Mouse (Mus musculus): ENCODE data around the gene Vav3. TPM values are rescaled to one million over a fixed set of nuclear protein-coding genes. Genes with fewer than 3 reads are reported as not detected.
"Not testable (repeated sequence)": the region's sequence is repeated elsewhere in the genome, so short reads cannot be mapped to it uniquely, and the experiment has no call there.

Gene Vav3
- total RNA-seq, 2 experiments from 2014 or later, result 13.0 to 16.5 TPM

DNA sequence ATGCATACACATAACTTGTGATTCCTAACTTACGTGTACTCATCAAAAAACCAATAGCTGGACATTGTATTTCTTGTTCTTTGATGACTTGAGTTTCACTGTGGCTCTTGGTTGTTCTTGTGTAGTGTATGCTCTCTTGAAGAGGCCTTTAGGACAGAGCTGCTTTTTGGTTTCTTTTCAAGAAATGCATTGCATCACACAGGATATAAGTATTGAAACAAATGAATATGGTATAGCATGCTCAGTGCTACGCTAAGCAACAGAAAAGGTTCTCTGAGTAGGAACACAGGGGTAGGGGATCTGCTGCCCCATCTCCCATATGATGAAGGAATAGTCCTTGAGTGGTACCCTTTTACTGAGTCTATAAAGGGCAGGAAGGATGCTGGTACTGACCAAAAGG is 98.1 kb downstream of the Vav3 start:
- DNase-seq (ENCODE audit: low spot score in 2 of 2), result no peak

DNA sequence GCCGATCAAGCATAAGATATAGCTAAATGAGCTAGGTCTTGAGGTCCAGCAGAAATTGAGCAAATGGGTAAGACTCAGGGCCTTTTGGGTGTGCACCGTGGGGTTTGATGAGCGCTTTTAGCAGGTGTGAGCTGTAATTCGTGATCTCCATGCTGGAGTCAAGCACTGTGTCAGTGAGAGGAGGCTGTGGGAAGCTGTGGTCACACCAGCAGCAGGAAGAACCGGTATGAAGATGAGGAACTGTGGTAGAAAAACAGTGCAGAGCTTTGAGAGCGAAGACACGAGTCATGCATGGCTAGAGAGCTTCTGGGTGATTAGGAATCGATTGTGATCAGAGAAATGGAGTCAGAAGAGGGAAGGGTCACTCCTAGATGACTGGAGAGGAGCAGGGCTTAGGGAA is 98.8 kb downstream of the Vav3 start:
- DNase-seq (ENCODE audit: low spot score in 2 of 2), result no peak

DNA sequence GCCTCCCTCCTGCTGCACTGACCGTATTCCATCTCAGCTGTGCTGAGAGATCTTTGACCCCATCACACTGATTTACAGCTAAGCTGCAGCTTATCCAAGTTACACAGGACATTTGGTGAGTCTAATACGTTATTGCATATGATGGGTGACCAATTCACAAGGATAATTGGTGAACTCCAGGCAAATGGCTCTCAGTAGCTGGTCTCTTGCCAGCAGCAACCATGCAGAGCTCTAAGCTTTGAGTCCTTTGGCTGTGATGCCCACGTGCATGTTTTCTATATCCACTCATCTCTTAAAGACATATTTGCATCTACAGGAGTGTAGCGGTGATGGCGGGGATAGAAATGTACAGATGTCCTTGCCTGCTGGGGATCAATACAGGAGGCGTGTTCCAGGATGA is 99.5 kb downstream of the Vav3 start:
- no peak for DNase-seq (ENCODE audit: low spot score in 2 of 2)

DNA sequence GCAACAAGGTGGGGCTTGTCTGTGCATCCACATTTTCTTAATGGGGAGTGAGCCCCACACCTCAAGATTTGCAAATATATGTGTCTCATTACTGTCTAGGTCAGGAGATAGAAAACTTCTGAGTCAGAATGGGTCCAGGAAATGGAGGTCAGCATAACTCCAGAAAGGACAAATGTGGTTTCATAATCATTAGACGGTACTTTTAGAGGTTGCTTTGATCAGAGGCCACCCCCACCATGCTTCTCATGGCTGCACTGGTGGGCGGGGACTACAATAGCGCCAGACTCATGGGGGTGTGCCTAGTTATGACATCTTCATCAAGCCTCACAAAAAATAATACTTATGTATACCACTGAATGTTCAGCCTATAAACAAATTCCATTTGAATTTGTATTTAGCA is 103.6 kb downstream of the Vav3 start:
- no peak for DNase-seq (ENCODE audit: low spot score in 2 of 2)

DNA sequence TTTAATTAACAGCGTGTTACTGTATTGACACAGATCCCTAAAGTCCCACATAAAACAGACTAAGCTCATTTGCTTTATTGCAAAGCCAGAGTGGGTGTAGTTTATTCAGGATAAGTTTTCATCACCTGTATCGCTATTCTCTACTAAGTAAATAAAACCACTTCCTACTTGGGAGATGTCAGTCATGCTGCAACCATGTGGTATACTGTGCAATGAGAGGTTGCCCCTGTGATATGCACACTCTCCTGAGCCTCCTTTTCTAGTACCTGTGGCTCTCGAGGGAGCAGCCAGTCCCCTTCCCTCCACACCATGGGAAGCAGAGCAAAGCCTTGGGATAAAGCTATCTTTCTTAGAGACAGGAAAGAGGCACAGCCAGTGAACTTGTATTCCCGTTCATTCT is 106.5 kb downstream of the Vav3 start:
- DNase-seq (ENCODE audit: low spot score in 2 of 2), result no peak

DNA sequence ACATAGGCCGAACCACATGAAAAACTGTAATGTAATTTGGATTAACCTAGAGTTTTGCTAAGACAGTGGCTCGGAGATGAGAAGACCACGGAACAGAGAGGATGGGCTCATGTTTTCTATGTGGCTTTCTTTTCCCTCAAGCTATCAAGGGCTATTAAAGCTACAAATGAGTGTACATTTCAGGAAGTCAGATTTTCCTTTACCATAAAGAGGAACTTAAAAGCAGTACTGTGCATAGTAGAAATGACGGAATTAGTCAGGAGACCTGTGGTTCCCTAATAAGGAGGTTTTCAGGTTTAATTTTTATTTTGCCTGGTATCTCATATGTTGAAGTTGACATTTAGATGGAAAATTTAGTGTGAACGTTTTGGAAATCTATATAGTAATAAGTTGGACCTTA is 107.8 kb downstream of the Vav3 start:
- not testable (repeated sequence) for DNase-seq (ENCODE audit: low spot score in 2 of 2)

DNA sequence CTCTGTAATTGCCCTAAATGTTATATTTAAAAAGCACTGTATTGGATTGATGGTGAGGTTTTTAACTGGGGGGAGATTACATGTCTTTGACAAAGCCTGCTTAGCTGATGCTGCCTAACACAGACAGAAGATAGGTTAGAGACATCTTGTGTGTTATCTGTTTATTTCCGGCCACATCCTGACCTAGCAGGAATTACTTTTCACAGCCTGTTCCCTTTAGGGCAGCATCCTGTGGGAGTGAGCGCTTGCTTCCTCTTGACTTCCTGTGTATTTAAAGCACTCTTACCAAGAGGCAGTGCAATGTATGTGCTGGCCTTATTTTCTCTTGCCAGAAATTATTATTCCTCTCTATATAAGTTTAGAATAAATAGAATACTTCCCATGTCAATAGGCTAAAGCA is 111.5 kb downstream of the Vav3 start:
- no peak for DNase-seq (ENCODE audit: low spot score in 2 of 2)

DNA sequence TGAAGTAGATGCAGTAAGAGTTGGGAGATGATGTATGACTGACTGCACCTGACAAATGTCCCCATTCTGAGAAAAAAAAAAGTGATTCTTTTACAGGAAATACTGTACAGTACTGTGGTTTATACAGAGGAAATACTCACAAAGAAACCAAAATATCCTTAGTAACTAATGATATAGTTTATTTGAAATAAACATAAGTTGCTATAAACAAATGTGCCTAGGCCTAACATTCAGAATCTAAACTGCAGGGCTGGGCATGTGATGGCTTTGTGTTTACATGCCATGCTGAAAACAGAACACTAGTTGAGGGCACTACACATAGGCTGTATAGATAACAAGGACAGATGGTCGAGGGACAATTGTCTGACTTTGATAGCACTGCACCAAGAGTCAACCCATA is 114.2 kb downstream of the Vav3 start:
- DNase-seq (ENCODE audit: low spot score in 2 of 2), result no peak

DNA sequence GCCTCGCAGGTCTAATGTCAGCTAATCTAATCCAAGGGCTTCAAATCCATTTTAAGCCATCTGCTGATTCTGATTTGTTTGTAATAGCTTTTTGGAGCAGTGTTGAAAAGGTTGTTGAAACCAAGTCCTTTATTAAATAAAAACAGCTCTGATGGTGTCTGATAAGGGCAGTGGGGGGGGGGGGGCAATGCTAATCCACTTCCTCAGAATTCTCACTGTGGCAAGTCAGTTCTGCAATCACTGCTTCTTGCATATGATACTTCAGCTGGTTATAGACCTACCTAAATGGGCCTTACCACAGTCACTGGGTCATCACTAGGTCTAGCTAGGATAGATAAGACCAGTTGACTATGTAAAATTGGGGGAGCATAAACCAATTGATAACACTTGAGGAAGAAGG is 115.9 kb downstream of the Vav3 start:
- no peak for DNase-seq (ENCODE audit: low spot score in 2 of 2)

DNA sequence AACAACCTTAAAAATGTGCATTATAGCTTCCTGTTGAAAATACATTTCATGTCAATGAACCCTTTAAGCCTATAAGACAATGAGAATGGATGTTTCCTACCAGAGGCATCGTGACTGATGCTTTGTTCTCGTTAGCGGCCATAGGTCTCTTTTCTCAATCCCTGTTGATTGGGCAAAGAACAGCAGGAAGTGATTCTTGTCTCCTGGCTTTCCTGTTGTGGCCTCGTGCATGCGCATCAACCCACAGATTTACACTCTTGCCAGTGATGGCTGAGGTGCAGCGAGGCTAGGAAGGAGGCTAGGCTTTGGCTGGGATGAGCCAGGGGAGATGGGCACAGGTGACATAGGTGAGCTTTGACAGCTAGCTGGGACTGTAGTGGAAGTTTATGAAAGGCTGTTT is 123.2 kb downstream of the Vav3 start:
- DNase-seq (ENCODE audit: low spot score in 2 of 2), result no peak

DNA sequence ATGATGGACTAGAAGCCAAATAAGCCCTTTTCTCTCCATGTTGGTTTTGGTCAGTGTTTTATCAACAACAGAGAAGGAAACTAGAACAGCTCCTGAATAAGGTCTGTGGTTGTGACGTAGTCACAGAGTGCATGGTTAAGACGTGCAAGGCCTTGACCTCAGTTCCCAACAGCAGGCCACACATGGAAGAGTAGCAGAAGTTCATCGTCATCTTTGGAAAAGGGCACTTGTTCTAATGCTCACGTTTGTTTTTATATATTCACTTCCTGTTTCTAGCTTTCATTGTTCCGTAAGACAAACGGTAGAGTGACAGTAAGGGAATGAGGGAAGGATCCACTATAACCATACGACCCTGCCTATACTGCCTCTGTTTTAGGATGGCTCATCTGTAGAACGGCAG is 124.1 kb downstream of the Vav3 start:
- no peak for DNase-seq (ENCODE audit: low spot score in 2 of 2)

DNA sequence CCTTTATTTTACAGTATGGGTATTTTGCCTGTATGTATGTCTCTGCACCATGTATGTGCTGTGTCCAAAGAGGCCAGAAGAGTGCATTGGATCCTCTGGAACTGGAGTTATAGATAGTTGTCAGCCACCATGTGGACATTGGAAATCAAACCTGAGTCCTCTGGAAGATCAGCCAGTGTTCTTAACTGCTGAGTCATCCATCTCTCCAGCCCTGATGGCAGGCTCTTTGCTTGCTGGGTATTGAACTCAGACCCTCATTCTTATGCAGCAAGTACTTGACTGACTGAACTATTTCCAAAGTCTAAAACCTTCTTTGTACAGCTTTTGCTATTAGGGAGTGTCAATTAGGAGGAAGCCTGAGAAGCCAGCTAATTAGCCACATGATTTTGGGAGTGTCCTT is 126.1 kb downstream of the Vav3 start:
- DNase-seq (ENCODE audit: low spot score in 2 of 2), result no peak

DNA sequence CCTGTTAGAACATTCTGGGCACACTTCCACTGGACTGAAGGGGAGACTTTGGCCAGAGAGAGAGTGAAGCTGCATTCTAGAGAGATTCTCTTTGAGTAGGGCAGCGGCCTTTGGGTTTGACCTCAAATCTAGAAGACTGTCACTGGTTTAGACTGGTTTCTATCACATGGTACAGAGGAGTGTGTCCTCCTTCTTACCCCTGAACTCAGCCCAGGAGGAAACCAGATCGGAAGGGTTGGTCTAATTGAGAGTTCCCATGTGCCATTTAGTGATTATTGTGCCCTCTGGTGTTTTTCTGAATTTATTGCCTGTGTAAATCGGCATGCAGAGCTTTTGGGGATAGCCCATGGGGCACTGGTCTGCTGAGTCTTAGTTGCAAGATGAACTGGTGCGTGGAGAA is 126.8 kb downstream of the Vav3 start:
- DNase-seq (ENCODE audit: low spot score in 2 of 2), result no peak

DNA sequence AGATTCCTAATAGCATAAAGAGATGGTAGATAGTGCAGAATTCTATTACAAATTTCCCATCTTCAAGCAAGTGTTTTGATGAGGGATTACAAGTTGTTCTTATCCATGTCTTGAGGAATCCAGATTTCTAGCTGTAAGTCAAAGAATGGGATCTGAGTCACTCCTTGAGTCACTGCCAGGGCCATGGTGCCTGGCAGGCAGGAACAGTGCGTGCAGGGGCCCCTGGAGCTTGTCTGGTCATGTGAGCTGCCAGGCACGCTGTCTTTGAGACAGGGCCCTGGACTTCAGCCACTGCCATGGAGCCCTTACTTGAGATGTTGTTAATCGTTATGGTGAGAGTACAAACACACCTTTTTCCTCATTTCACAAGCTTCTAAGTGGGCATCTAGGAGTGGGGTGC is 129.0 kb downstream of the Vav3 start:
- peak; percentile 30 to 59 for DNase-seq (ENCODE audit: low spot score in 2 of 2)

DNA sequence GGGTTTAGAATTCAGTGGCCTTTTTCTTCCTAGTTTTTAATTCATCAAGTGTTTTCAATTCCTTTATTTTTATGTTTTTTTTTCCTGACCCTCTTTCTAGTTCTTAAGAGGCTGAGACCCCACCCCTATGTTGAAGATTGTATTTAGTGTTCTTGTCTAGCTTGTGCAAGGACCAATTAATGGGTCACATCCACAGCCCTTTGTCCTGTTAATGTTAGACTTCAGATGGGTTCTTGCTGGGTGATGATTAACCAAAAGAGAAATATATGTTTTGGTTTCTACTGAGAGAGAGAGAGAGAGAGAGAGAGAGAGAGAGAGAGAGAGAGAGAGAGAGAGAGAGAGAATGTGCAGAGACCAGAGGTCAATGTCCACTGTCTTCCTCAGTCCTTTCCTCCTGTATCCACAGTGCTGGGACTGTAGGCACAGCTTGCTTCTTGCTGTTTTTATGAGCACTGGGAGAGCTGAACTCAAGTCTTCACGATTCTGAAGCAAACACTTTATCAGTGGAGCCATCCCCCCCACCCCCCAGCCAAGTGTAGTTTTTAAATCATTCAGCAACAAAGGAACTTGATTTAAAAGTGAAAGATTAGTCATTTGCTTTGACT is 130.3 kb downstream of the Vav3 start:
- DNase-seq (ENCODE audit: low spot score in 2 of 2), result no peak

DNA sequence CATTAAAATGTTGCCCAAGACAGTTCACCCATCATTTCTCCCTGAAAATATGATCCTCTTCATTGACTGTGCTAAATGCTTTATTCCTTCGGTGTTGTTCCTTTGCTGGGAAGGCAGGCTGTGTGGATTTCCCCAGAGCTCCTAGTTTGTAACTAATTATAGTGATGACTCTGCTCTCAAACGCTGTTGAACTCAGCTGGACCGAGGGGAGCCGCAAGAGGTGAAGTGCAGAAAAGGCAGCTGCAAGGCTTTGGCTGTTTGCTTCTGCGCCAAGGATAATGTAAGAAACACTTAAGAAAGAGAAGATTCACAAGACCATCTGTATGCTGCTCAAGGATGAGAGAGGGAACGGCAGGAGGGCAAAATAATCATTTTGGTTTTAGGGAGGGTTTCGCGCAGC is 136.1 kb downstream of the Vav3 start:
- no peak for DNase-seq (ENCODE audit: low spot score in 2 of 2)

DNA sequence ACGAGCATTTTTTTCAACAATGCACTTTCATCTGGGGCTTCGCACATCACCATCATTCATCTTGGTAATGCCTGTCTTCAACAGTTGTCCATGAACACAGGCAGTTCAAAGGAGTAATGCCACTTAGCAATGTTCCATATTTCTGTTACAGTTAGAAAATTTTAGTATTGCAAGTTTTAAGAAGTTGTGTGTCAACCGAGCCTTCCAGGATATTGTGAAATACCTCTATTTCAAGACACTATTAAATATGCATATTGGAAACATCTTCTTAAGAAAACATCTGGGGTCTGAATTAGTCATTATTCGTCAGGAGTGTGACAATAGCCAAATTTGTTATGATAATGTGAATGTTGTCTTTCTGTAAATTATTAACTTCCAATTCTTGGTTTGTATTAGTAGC is 137.8 kb downstream of the Vav3 start:
- DNase-seq (ENCODE audit: low spot score in 2 of 2), result no peak

DNA sequence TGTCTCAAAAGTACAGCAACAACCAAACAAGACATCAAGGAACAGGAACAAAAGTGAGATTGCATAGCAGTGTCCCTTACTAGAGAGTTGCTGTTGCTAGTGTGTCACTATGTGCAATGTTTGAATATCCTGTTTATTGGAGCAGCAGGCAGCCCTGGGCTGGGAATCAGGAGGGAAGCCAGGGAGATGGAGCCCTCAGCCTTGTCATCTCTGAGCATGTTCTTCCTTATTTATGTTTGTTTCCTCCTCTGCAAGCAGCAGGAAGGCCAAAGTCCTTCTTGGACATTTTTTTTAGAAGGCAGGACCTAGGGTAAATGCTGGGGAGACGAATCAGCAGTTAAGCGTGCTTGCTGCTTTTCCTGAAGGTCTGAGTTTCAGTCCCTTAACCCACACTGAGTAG is 140.2 kb downstream of the Vav3 start:
- no peak for DNase-seq (ENCODE audit: low spot score in 2 of 2)

DNA sequence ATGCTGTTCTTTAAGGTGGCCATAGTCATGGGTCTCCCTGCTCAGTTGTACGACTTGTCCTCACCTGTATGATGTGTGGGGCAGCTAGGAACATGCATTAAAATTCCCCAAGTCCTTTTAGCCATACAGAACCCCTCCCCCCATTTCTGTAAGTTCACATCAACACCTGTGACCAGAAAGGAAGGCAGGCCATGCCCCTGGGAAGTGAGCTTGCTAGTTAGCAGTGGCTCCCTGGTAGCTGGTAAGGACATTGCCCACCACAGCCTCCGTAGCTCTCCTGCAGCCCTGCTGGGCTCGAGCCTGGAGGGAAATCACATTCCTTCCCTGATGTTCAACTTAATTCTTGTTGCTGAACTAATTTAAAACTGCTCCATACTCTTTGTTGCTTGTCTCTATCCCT is 146.3 kb downstream of the Vav3 start:
- no peak for DNase-seq (ENCODE audit: low spot score in 2 of 2)

DNA sequence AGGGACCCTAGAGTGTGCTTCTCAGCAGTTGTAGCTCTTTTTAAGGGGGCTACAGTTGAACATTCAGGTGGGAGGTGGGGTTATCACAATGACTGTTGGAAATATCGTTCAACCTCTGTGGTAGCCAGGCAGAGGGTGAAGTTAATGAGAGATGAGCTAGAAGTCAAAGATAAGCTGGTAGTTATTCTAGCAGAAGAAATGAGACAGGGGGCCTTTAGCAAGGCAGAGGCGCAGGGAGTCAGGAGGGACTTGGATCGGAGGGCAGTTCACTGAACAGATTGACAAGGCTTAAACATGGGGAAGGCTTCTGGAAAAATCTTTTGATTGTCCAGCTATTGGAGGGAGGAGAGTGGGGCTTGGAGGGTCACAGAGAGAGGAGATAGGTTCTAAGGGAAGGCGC is 147.4 kb downstream of the Vav3 start:
- no peak for DNase-seq (ENCODE audit: low spot score in 2 of 2)

DNA sequence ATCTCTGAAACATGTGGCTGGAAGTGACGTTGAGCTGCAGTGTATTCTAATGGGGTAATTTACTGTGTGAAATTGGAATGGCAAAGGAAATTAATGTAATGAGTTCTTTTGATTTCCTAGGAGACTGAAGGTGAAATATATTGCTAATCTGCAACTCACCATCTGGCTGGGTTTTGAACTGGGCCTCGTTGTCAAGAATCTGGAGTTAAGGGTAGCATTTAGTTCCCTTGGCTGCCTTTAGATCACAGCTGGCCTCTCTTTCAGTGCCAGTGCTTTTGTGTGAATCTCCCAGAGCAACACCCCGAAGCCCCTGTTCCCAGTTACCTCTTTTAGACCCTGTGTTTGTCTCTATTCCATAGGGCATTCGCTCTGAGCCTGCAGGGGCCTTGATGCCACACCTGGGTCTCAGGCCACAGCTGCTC is 148.3 kb downstream of the Vav3 start:
- DNase-seq (ENCODE audit: low spot score in 2 of 2), result no peak

DNA sequence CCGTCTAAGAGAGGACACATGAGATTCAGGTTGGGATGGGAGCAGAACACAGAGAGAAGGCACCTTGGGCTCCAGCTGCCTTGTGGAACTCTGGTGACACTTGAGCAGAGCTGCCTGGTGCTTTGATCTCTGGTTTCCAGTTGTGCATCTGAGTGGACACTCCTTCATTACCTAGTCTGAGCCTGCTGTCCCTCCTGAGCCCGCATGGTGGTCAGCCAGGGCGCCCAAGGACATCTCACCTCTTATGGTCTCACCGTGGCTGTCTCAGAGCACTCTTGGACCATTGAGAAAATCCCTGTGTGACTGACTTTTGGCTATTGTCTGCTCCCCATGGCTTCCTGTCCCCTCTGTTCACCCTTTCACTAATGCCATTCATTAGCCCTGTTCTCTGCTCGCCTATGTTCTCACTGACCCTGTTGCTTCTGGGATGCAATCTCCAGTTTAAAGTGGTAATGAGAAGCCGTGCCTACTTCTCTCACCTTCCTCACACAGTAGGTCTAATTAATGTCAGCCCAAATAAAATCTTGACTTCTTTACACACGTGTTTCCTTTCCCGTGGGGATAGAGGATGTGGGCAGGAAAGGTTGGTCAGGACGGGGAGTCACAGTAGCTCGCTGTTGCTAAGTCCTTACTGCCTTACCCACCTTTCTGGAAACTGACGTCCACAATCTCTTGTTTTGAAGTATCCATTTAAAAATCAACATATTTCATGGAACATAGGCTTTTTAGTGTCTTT is 150.3 kb downstream of the Vav3 start:
- no peak for DNase-seq (ENCODE audit: low spot score in 2 of 2)

DNA sequence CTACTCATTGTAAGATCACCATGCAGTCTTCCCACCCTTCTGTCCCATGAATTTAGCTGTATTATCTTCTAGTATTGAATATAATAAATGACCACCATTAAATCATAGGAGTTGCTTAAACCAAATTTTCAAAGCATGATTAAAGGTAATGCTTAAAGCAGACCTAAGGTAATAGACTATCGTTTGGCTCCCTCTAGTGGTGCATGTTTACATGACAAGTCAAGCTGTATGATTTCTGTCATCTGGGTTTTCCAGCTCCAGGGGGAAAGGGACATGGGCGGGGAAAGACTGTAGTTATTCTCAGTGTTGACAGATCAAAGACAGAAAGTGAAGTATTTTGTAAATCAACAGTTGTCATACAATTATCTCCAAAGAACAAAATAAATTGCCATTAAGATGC is 151.1 kb downstream of the Vav3 start:
- DNase-seq (ENCODE audit: low spot score in 2 of 2), result peak; percentile 53 to 93
